Mouse (Mus musculus): Measurements from ENCODE around the gene Fam126b.

DNA sequence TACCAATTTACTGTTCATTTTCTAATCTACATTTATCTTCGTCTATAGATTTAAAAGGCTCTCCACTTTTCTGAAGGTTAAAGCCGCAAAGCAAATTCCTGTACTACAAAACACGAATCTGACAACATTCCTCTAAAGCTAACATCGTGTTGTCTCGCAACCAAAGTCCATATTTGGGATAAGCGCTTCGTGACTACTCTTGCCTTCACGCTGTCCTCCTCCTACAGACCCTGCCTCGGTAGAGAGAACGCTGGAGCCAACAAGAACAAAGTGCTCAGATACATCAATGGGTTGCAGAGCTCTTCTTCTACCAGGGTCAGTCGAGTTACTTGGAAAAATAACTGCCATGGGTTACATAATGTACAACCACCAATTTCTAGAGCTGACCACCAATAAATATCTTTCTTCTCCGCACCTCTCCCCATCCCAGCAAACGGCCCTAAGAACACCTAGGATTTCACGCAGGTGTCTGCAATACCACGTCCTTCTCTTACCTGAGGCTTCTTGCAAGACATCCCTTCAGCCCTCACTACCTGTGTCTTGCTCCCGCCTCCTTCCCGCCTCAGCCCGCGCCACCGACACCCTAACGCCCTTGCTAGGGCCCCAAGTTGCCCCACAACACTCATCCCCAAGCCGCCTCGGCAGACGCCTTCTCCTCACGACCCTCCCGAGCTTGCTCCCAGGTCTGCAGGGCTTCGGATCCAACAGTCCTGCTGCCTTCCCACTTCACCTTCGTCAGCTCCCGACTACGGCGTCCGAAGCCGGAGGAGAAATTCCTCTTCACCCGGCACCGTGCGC is 551 bp downstream of the Fam126b start:
- TF ChIP-seq POLR2A (IDR thresholded peaks at IDR 0.05; ENCODE audit: extremely low read depth, insufficient read depth, low read length) (no peak), CTCF (IDR thresholded peaks at IDR 0.05; ENCODE audit: low read depth, low read length) (no peak)
